Mouse (Mus musculus) CD4-positive helper T cell, adult 2 months (primary cell): Measurements from ENCODE around the gene Pik3cg.
"Not testable (repeated sequence)": the region's sequence is repeated elsewhere in the genome, so short reads cannot be mapped to it uniquely, and the experiment has no call there.

Experiments used
- DNase-seq: peaks from one replicate; pipeline ENCODE4 v3.0.0-alpha.2; 2012; ENCODE audit warnings: low read depth, missing footprints, low spot score

The Pik3cg gene

DNA sequence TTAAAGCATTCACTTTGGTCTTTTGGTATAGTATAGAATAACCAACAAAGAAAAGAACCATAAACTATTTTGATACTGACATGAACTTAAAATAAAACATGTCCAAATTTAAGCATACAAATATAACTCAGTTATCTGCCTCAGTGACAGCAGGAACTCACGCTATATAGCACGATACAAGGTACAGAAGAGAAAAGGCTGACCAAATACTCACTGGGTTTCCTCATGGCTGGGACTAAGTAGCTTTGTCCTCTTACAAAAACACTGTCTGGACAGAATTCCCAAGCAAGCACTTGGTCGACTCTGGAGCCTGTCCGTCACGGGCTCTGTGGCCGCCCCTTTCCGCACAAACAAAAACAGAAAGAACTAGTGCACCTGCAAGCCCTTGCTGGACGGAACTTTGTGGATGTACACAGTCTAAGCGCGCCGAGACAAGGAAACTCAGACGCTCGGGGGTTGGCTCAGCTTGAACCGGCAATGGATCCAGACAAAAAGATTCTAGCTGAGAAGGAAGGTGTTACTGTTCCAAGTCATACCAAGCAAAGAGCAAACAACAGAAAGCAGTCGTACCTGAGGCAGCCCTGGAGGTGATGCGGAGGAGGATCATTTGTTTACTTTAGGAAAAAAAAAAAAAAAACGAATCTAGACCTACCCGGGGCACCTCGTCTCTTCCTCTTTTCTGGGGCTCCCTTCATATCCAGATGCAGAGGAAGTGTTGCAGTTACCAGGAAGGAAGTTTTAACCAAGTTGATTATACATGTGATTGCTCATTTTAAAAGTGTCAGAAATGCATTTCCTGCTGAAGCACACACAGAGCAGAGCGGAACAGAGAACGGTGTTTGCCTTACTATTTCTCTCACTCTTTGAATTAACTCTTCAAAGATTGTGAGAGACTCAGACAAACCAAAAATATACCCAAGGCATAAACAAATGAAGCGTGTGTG lies at the start of gene Pik3cg:
Gene Pik3cg, minus strand, starts transcription at position 712 of the 944 bp plus-strand sequence.
- DNase-seq: peak; percentile 76

DNA sequence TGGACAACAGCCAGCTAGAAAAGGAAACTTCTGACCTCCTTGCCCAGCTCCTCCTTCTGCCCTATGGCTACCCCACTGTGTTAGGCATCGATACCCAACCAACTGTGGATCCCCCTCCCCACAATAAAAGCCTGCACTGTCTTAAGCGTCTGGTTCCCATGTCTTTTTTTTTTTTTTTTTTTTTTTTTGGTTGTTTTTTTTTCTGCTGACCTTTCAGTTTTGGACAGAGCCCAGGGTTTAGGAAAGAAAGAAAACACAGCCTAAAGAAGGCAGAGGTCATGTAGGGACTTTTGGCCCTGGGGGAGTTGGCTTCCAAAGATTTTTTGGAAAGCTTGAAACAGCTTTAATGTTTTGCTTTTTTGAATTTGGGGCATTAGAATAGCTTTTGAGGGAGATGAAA lies 40.0 kb upstream of the Pik3cg start:
- DNase-seq: no peak

DNA sequence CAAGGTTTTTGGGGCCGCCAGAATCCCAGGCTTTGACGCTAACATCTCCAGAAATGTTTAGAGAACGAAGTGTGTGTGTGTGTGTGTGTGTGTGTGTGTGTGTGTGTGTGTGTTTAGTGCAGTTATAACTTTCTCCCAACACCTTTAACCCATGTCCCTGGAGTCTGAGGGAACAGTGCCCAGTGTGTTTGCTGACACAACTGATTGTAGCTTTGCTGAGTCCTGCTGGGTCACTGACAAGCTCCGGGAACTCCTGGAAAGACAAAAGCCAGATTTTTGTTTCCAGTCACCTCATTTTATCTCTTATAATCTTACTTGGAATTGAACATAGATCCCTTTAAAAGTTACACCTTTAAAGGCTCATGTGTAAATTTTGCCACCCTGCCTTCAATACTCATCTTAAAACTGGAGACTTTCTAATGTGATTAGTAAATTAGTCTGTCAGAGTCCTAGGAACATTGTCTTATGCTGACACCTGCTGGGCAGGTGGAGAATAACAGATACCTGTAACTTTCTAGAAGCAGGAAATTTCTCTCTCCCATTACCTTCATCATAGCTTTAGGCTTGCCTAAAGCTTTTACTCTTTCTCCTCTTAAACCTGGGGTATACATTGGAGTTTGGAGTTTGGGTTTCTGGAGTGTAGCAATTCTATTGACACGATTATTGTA lies 37.2 kb upstream of the Pik3cg start:
- DNase-seq: peak; percentile 64

DNA sequence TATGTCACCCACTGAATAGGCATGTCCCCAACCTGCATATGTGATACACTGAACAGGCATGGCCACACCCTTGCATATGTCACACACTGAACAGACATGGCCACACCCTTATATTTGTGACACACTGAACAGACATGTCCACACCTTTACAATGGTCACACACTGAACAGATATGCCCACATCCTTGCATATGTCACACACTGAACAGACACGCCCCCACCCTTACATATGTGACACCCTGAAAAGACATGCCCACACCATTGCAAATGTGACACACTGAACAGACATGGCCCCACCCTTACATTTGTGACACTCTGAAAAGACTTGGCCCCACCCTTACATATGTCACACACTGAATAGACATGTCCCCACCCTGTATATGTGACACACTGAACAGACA lies 35.1 kb upstream of the Pik3cg start:
- no peak for DNase-seq

DNA sequence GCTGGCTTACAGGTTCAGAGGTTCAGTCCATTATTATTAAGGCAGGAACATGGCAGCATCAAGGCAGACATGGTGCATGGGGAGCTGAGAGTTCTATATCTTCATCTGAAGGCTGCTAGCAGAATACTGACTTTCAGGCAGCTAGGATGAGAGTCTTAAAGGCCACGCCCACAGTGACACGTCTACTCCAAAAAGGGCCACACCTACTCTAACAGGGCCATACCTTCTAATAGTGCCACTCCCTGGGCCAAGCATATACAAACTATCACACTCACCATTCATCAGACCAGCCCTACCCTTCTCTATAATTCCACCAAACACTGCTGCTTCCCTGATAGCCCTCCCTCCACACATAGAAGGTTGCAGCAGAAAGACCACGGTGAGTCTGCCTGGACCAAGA lies 30.7 kb upstream of the Pik3cg start:
- not testable (repeated sequence) for DNase-seq

DNA sequence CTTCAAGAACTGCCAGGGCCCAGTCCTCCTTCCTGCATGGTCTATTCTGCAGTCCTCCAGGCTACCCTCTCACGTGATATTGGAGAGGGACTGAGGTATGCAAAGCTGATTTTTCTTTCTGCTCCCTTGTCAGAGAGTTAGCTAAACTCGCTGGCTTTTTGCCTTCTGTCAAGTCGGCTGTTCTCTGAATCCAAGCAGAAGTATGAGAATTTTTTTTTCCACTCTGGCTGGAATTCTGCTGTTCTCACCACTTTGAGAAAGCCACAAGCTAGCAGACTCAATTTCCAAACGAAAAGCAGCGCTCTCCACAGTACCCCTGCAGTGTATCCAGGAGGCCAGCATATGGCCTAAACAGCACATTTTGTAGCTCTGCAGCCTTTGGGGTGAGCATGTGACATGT lies 30.0 kb upstream of the Pik3cg start:
- no peak for DNase-seq

DNA sequence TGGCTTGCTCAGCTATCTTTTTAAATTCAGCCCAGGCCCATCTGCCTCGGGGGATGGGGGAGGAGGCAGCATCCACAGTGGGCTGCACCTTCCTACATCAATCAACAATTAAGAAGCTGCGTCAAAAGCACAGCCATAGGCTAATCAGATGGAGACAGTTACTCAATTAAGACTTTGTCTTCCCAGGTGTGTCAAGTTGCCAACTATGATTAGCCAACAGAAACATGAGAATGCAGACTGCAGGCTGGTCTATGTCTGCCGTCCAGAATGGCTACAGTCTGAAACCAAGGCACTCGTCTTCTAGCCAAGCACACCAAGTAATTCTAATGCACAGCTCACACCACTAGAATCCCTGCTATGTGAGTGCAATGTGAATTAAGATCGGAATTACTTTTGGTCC lies 29.4 kb upstream of the Pik3cg start:
- DNase-seq: no peak

DNA sequence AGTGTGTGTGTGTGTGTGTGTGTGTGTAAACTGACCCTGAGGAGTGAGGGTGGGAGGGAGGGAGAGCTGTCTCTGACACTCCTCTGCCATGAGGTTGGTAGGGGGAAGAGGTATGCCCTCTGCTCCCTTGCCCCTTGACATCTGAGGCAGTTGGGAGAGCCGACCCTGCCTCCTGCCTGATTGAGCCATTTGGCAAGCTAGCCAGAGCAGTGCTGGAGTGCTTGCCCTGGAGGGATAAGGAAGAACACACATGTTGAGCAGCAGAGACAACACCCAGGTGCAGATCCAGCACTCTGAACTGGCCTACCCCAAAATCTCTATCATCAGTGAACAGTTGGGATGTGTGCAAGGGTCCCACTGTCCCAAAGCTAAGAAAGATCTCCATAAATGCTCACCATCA lies 28.7 kb upstream of the Pik3cg start:
- DNase-seq: no peak

DNA sequence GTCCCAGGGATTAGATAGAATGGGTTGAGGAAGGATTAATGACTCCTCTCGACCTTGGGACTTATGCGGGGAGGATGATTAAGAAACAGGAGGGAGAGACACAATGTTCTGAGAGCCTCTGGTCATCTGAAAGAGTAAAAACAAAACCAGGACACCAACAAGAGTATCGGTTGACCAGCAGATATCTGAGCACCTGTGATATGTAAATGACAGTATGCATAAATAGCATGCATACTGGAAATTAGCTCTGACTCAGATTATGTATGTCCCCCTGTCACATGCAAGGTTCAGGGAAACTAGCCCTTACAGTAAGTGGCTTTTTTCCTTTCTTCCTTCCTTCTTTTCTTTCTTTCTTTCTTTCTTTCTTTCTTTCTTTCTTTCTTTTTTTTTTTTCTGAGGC lies 28.0 kb upstream of the Pik3cg start:
- DNase-seq: no peak

DNA sequence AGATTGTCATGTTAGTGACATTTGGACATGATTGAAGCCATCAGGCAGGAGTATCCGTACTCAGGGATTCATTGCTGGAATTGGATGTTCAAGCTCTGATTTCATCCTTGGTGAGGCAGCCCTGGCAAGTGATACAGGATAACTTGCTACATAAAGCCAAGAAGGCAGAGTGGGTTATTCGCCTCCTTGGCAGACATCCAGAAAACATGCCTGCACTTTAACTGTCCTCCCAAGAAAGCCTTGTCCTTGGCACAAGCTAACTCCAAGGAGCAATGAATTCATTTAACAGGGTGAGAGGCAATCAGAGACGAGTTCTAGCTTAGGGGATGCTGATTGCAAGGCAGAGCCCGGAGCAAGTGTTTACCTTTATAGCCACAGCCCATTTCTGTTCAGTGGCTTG lies 25.4 kb upstream of the Pik3cg start:
- DNase-seq: no peak

DNA sequence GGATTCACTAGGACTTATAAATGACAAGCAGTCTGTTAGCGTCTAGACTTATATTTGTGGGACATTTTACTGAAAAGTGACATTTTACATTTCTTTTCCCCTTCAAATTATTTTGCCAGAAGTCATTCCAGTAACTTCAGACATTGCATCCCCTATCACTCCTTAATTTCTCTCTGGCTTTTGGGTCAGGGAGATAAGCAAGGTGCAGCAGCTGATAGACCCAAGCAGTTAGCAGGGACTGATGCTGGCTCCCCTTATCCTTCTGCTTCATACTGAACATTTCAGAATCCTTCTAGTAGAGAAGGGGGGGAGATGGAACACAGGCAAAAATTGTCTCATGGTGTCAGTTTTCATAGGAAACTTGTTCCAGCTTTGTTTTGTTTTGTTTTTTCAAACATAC lies 22.9 kb upstream of the Pik3cg start:
- DNase-seq: no peak

DNA sequence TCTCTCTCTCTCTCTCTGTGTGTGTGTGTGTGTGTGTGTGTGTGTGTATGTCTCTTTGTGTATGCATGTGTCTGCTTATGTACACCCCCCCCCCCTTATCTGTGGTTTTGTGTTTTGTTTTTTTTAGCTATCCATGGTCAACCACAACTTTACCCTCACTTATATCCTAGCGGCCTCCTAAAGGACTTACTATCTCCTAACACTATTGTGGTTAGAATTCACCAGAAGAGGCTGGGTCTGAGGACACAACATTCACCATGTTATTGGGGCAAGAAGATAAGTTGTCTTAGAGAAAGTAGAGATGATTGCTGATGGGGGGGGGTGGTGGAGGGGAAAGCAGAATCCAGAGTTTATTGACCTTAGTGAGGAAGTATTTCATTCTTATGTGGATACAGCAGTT lies 15.2 kb upstream of the Pik3cg start:
- DNase-seq: no peak

DNA sequence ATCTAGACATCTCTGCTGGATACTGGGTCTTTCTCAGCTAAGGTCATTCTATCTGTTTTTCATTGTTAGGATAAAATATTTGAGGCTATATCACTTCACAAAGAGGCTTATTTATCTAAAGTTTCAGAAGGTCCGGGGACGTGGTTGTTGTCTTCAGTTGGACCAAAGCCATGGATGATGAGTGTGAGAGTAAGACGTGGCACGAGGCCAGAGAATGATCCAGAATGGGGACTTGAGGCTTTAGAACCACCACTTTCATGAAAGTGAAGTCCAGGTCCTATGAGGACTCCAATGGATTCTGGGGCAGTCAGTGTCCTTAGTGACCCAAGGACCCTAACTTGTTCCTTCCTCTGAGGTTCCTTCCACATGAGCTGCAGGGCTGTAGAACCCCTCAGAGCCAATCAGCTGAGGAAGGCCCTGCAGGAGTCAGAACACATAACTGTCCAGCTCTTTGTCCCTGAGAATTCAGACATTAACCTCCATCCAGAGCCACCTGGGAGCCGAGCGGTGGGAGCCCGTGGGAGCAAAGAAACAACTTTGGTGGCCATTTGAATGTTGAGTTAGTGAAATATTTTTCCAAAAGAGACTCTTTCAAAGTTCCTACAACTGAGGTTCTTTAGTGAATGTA lies 14.4 kb upstream of the Pik3cg start:
- no peak for DNase-seq

DNA sequence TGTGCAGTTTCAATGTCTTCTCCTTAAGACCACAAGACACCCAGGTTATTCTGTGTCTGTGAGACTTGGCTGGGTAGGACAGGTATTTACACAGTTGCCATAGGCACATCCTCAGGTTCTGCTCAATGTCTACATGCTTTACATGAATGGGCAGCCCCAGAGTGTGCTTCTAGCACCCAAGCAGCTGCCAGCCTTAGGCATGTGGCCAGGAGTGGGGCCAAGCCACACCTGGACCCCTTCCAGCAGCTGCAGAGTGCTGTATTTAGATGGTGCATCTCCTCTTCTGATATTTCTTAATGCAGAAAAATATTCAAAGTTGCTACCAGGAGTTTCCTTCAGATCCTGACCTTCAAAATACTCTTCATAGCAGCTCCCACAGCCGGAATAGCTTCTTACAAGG lies 11.9 kb upstream of the Pik3cg start:
- no peak for DNase-seq

DNA sequence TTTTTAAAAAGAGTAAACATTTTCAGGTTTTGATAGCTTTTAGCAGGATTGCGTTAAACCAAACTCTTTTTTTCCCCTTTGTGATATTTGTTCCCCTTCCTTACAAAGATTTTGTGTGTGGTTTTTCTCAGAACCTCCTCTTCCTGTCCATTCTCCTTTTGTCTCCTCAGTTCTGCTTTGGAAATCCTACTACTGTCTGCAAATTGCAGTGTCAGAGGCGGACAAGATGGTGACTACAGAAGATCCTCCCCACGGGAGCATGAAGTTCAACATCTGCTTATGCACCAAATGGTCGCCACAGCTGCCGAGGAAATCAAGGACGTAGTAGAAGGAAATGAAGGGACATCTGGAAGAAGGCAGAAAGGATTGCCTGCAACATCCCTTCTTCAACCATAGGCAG lies 6.7 kb upstream of the Pik3cg start:
- no peak for DNase-seq

DNA sequence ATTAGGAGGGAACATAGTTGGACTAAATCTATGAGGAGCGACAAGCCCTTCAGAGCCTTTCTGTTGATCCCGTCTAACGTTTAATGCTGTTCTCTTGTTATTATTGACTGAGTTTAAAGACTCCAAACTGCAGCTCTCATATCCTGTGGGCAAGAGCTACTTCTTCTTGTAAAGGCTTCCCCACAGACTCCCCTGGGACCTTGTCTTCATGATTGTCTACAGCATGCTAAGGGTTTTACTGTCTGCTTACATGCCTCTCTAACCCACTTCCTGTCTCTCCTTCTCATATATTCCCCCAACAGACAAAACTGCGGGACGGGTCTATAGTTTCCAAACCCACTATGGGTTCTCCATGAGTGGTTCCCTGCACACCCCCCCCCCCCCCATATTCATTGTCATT lies 4.2 kb upstream of the Pik3cg start:
- peak; percentile 25 for DNase-seq

DNA sequence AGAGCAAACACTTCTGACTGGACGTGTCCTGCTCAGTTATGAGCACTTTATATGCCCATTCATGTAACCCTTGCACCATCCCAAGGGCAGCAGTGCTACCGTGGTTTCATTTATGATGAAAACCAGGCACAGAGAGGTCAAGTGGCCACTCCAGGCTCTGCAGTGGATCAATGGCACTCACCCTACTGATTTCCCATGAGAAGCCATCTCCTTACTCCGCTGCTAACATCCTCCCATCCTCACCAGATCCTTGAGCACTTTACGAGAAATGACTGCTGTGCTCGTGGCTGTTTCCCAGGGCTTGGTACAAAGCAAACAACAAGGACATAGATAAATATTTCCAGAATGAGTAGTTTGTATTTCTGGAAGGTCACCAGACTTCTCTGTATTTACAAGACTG lies 3.7 kb upstream of the Pik3cg start:
- no peak for DNase-seq

DNA sequence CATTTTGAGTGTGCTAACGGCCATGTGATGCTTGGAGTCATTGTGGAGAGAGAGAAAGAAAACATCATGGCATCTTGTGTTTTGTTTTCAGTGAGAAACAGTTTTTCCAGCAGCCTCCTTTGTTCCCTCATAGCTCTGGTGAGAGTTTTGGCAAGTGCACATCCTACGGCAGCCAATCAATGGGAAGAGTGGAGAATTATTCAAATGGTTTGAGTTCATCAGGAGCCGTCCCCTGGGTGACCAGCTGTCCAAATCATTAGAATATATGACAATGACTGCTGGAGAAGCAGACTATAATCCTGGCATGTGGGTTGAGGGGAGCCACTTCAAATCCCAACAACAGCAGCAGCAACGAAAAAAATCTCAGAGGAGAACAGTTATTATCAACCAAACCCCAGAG lies 2.8 kb upstream of the Pik3cg start:
- DNase-seq: no peak

DNA sequence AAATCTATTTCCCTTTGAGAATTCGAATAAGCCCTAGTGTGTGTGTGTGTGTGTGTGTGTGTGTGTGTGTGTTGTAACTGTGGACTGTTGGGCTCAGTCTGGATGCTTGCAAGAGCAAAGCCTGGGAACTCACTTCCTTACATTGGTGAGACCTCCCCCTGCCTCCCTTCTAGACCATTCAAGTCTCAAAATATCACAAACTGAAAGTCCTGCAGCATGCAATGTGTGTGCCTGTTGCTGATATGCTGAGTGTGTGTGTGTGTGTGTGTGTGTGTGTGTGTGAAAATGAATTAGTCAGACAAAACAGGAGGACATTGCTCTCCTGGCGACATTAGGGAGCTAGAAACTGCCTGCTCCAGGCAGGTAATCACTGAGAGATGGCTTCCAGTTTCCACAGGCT lies 492 bp upstream of the Pik3cg start:
- no peak for DNase-seq

DNA sequence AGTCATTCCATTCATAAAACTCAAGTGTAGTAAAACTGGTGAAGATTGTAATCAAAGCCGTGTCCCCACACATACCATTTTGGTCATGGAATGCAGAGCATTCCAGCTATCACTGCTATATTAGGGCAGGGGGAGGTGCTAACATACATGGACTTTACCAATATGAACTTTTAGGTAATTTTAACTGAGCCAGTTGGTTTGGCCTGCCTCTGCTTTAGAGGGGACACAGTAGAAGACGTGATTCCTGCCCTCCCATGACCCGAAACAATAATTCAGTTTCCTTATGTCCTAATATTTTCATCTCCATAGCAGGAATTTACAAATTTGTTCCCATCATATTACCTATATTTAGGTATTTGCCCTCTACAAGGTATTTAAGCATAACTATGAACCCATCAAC lies 1.3 kb downstream of the Pik3cg start:
- DNase-seq: no peak

DNA sequence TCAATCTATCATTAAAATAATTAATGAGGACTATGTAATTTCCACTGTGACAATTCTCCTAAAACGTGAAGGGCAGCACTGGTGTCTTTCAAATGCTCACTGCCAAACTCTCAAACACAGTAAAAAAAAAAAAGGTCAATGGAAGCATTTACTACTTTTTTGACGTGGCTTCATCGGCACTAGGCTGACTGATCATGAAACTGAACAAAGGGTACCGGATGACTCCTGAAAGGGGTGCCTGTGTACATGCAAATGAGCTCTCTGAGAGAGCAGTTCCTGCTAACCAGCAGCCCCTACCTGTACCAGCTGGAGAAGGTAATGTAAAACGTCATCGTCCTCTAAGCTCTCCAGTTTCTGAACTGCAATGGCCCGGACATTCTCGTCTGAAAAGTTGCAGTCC lies 4.8 kb downstream of the Pik3cg start:
- DNase-seq: peak; percentile 73

DNA sequence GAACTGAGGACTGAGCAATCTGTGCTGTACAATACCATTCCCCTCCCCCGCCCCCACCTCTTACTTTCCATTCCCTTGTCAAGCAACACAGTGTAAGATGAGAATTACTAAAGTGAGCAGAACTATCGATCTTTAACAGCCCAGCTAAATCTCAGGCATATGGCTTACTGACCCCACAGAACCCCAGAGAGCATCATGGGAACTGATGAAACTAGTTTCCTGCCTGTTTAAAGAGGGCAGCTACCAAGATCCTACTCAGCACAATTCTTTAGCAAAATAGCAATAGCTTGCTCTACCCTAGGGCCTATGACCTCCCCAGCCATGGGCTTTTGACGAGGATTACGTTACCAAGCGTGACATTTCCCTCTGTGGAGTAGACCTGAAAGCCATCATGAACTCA lies 5.9 kb downstream of the Pik3cg start:
- DNase-seq: peak; percentile 18

DNA sequence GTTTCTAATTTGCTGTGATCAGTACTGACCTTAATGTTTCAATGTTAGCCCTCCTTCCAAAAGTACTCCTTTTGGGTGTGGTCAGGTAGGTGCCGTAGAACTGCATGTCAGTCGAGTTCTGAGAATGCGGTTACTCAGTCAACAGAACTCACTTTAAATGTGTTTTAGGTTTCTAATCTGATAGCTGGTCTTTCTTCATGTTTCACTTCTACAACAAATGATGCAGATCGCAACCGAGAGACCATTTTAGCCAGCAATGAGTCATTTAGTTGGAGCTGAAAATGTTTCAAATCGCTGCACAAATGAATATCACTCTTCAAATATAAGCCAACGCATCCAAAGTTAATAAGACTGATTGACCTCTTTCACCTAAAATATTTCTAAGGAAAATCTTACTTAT lies 6.5 kb downstream of the Pik3cg start:
- peak; percentile 22 for DNase-seq
